Mouse (Mus musculus): ENCODE measurements around the gene Gm35549.

Gene Gm35549

GRCm38 (mm10) chr9:122823374-122824017 is 20.3 kb downstream of the Gm35549 start:
- no peak for DNase-seq

DNA sequence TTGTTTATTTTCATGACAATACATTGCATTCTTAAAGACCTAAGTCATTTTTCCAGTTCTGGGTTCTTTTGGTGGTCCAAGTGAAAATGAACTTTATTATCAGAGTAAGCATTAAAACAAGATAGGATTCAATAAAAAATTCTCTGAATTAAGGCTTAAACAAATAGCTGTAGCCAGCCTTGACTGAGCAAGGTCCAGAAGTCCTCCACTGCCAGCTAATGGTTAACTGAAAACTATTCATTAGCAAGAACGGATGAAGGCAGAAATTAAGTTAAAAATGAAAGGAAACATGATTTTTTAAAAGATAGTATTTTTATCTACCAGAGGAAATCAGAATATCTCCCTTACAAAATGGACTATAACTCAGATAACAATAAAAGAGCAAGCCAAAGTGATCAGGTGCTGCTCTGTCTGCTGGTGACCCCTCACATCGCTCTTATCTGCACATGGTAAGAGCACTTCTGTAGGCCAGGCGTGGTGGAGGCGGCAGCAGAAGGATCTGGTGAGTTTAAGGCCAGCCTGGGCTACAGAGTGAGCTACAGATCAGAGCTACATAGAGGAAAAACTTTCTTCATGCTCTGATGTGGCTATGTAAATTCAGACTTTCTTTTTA is 28.5 kb downstream of the Gm35549 start:
- peak; percentile 16 for DNase-seq

GRCm38 (mm10) chr9:122814775-122815174 is 29.1 kb downstream of the Gm35549 start:
- DNase-seq, result no peak

DNA sequence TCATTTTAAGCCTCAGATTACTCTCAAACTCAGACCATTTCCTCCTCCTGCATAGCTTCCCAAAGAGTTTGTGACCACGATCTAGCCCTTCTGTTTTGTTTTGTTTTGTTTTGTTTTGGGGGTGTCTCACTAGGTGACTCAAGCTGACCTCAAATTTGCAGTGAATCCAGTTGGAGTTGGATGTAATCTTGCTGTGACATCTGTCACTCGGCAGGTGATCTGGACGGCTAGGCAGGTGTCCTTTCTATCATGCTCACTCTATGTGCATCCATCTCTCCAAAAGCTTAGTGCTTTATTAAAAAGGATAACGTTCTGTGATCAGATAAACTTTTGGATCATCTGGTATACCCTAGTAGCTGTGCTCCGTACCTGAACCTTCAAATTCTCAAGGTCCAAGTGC is 31.4 kb downstream of the Gm35549 start:
- DNase-seq, result no peak

GRCm38 (mm10) chr9:122810212-122810611 is 33.6 kb downstream of the Gm35549 start:
- no peak for DNase-seq

DNA sequence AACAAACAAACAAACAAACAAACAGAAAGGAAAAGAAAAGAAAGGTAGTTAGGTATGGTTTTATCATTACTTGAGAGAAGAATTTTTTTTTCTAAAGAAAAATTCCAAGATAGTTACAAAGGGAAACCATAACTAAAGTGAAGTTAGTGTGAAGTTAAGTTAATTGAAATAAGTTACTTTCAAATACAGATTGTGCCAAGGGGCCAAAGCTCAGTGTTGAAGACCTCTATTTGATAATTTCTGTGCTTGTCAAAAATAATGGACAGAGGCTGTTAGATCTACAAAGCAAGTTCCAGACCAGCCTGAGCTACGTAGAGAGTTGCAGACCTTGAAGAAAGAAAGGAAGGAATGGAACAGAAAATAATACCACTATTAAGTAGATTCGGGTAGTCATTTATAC is 36.6 kb downstream of the Gm35549 start:
- no peak for DNase-seq

- no peak for DNase-seq
These were observed 37.9 kb downstream of the Gm35549 start for GRCm38 (mm10) chr9:122805845-122806341.

GRCm38 (mm10) chr9:122805053-122805844 is 38.6 kb downstream of the Gm35549 start, which contains the start of gene Tcaim:
Gene Tcaim, plus strand, starts transcription at chr9:122805539.
- DNase-seq, result peak; percentile 96

- DNase-seq, result no peak
These were observed 57.3 kb downstream of the Gm35549 start for GRCm38 (mm10) chr9:122786534-122786933.

- DNase-seq, result no peak
These were observed 58.6 kb downstream of the Gm35549 start for GRCm38 (mm10) chr9:122785231-122785630.

Data from kidney, postnatal 10 days (tissue).